Mouse (Mus musculus): Measurements from ENCODE around the gene Clec12a.

The Clec12a gene

GRCm38 (mm10) chr6:129380454-129380853 lies 38.0 kb downstream of the Clec12a start:
- no peak for DNase-seq

- DNase-seq, result no peak
Observed at GRCm38 (mm10) chr6:129381736-129382135, 39.2 kb downstream of the Clec12a start.

DNA sequence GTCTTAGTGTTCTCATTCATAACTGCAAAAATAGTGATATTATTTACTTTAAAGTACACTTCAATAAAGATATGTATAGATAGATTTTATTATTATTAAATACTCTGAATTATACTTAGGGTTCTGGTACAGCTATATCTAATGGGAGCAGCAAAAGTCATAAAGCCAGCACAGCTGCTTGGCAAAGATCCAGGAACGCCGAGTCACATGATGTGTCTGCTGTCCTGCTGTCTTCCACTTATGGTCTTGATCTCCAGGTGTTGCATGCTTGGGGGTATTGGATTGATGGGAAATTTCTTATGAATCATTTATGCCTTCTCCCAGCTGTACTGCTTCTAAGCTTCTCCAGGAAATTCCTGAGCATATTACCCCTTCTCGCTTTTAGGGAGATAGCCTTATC lies 41.0 kb downstream of the Clec12a start:
- no peak for DNase-seq

DNA sequence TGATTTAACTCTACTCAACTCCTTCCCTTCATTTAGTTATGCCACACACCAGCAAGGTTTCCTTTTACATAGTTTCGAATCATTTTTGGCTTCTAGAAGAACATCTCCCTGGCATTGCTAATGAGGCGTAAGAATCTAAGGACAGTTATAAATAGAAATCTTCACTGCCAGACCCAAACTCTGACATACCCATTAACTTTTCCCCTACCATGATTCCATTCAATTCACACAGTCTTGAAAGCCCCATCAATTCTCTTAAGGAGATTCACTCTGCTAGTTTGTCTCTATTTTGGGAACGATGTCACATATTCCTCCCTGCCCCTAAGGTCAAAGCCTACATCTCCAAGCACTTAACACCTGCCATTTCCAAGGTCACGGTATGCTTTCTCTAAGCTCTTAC lies 42.5 kb downstream of the Clec12a start:
- no peak for DNase-seq

GRCm38 (mm10) chr6:129385774-129386173 lies 43.3 kb downstream of the Clec12a start, which contains the start of gene Clec12b:
Clec12b (minus strand) TSS chr6:129385874.
- DNase-seq, result no peak

GRCm38 (mm10) chr6:129393087-129393720 lies 50.7 kb downstream of the Clec12a start:
- no peak for DNase-seq

- no peak for DNase-seq
Observed at GRCm38 (mm10) chr6:129393732-129394131, 51.2 kb downstream of the Clec12a start.

- no peak for DNase-seq
Observed at GRCm38 (mm10) chr6:129396997-129397396, 54.5 kb downstream of the Clec12a start, which contains the start of gene Clec1b. Clec1b (plus strand) TSS chr6:129397297.

- DNase-seq, result no peak
Observed at GRCm38 (mm10) chr6:129399945-129400344, 57.5 kb downstream of the Clec12a start.

- no peak for DNase-seq
Observed at GRCm38 (mm10) chr6:129402404-129402803, 59.9 kb downstream of the Clec12a start.

DNA sequence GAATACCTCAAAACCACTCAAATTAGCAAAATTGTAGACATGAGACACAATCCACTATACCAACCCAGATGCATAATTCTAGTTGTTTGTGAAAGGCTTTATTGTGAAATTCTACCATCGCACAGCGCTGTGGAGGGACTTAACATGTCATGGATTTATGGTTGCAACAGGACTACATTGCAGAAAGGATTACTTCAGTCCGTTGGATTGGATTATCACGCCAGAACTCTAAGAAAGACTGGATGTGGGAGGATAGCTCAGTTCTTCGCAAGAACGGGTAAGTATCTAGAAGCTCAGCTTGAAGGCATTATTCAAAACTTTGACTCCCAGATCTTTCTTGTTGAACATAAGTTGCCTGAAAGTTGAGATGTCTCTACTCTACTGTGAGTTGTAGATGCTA lies 60.9 kb downstream of the Clec12a start:
- DNase-seq, result no peak

GRCm38 (mm10) chr6:129405999-129406398 lies 63.5 kb downstream of the Clec12a start:
- DNase-seq, result no peak

GRCm38 (mm10) chr6:129407324-129407723 lies 64.8 kb downstream of the Clec12a start:
- no peak for DNase-seq

- DNase-seq, result no peak
Observed at GRCm38 (mm10) chr6:129408562-129408961, 66.1 kb downstream of the Clec12a start, which contains the start of gene Clec9a. Clec9a (plus strand) TSS chr6:129408862.

DNA sequence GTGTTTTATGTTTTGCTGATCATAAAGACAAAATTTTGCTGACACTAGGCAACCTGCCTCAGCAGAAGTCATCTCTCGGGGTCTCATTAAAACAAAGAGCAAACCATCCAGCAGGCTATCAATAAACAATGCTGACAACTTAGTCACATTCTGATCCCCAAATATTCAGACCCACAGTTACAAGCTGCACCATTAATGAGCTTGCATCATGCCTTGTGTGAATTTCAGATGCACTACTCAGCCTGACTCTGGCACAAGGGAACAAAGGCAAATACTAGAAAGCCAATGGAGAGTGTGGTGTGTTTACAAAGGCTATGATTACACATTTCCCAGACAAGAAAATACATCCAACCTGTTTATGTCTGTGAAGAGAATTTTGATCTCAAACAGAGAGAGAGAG lies 71.7 kb downstream of the Clec12a start:
- no peak for DNase-seq
